Mouse (Mus musculus): ENCODE results near the gene Prdm13. TPM values are rescaled to one million over a fixed set of nuclear protein-coding genes. Genes with fewer than 3 reads are reported as not detected.

The Prdm13 gene
- 1.3 and 5.6 TPM in 2 replicates for polyA plus RNA-seq (2016; fragmentation: Nextera tagmentation; extraction: Ambion mirVana)

DNA sequence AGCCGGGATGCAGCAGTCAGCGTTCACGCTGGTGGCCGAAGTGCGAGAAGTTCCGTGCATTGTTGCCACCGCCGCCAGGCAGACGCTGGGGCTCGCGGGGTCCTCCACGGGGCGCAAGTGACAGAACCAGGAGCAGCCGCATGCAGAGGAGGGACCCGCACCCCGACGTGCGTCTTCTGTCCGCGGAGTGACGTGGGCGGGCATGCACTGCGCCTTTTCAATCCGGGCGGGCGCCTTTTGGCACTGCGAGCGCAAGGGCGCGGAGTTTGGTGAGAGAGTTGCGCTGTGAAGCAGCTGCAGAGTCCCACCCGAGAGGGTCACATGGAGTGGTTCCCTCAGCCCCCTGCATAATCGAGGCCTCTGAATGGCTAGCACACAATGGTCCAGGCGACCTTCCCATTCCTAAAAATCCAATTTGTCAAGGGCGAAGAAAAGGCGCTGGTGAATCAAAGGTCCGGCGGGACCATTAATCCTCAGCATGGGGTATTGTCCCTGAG, at the start of gene Prdm13:
TSS of gene Prdm13 (minus strand) at position 369 of the 497 bp plus-strand sequence.
- Histone ChIP-seq H3K27ac (peak within 1 kb of the TSS; percentile 74), H3K9me3 (no peaks in the 10 kb centered on the region), H3K27me3 (ENCODE audit: insufficient read depth, poor library complexity, severe bottlenecking) (peaks cover 99% of the 10 kb centered on the region), H3K4me3 (peak within 1 kb of the TSS; percentile 47), H3K4me1 (replicated peaks) (peaks cover 16% of the 10 kb centered on the region), H3K36me3 (no peaks in the 10 kb centered on the region)
- WGBS, result under 1% methylated on average over 38 of the region's 38 CpGs
- DNase-seq (ENCODE audit: low spot score), result peak; percentile 80

DNA sequence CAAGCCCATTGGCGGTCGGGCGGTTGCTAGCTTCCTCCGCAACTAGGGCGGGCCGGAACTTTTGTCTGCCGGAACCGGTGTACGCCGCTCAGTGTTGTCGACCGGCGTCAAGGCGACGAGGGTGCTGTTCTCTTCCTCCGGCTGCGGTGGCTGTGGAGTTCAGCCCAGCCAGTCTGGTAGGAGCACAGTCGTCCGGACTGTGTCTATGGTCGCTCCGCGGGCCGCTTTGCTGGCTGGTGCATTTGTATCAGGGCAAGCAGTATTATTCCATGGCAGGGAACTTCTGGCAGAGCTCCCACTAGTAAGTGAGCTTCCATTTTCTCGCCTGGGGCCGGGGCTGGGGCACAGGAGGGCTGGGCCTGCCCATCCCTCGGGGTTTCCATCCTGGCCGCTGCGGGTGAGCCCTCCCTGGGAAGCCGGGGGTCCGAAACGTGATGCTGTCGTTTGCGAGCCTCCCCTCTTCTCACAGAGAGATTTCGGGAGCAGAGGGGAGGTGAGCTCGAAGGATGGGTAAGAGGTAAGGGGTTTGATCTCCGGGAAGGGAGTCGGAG, 41.9 kb upstream of the Prdm13 start, which contains the start of gene Ccnc:
TSS of gene Ccnc (plus strand) at position 87 of the 551 bp plus-strand sequence.
- peak; percentile 94 for DNase-seq (ENCODE audit: low spot score)
- H3K4me1 ChIP-seq (replicated peaks), result peaks cover 16% of the 10 kb centered on the region
- no peaks in the 10 kb centered on the region for H3K27me3 ChIP-seq (ENCODE audit: insufficient read depth, poor library complexity, severe bottlenecking)
- H3K27ac ChIP-seq, result peak within 1 kb of the TSS; percentile 92
- peaks cover 6% of the 10 kb centered on the region for H3K36me3 ChIP-seq
- H3K9me3 ChIP-seq, result no peaks in the 10 kb centered on the region
- peak within 1 kb of the TSS; percentile 86 for H3K4me3 ChIP-seq
- WGBS, result under 1% methylated on average over 37 of the region's 37 CpGs

DNA sequence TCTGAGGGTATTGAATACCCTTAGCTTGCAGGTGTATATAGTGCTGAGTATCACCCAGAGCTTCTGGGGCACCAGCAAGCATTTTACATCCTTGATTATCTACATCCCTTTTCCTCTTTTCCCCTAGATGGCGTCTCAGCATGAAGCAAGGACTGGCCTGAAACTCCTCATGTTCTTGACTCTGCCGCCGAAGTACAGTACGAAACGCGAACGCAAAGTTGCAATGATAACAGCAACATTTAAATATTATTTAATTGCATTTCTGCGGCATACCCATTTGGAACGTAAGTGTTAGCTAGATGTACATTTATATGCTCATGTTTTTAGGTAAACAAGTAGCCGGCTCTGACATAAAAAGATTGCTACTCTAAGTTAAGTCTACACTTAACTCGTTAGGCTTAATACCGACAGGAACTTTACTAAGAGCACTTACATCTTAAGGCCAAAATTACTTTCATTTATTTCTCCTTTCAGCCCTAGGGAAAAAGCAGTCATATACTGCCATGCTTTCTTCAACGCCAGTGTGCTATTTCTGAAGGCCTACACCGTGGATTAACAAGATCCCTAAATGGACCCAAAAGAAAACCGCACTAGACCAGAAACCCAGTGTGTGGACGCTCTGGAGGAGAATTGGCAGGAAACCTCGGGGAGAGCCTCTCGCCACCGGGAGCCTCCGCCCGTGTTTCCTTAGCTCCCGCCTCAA, 41.3 kb upstream of the Prdm13 start:
- Histone ChIP-seq H3K36me3 (peaks cover 4% of the 10 kb centered on the region; the same call in 1 of the 2 replicates), H3K4me1 (replicated peaks) (peaks cover 18% of the 10 kb centered on the region), H3K27me3 (ENCODE audit: insufficient read depth, poor library complexity, severe bottlenecking) (no peaks in the 10 kb centered on the region), H3K4me3 (peak overlapping the region; percentile 86), H3K9me3 (no peaks in the 10 kb centered on the region), H3K27ac (peak overlapping the region; percentile 92)
- 1% methylated on average over 22 of the region's 22 CpGs for WGBS
- peak; percentile 36 for DNase-seq (ENCODE audit: low spot score)

DNA sequence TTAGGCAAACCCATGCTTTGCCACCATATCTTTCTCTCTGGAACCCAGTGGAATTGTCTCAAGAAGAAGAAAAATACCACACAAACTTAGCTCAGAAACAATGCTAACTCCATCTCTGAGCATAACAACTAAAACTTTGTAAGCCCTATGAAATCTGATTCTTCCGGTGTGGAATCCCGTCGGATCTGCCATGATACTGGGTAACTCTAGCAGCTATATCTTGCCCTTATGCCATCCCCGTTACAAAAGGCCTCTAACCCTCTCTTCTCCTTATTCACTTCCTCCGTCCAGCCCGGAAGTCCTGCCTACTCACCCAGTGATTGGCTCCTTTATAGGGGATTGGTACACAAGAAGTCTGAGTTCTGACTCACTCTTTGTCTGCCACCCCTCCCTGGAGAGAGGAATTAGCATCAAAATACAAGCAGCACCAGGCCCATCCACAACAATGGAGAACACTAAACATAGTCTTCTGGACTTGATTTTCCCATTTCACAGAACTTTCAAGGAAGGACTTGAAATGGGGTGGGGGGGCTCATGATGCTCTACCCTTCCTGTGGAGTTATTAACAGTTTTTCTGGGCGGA, 37.1 kb upstream of the Prdm13 start:
- peak overlapping the region; percentile 56 for H3K27ac ChIP-seq
- no peak overlapping the region for H3K4me3 ChIP-seq
- no peaks in the 10 kb centered on the region for H3K9me3 ChIP-seq
- H3K4me1 ChIP-seq (replicated peaks), result peaks cover 7% of the 10 kb centered on the region; the same call in 1 of the 2 replicates
- DNase-seq (ENCODE audit: low spot score), result peak; percentile 30
- WGBS, result 43% methylated on average over 7 of the region's 7 CpGs
- H3K27me3 ChIP-seq (ENCODE audit: insufficient read depth, poor library complexity, severe bottlenecking), result no peaks in the 10 kb centered on the region
- no peaks in the 10 kb centered on the region for H3K36me3 ChIP-seq

DNA sequence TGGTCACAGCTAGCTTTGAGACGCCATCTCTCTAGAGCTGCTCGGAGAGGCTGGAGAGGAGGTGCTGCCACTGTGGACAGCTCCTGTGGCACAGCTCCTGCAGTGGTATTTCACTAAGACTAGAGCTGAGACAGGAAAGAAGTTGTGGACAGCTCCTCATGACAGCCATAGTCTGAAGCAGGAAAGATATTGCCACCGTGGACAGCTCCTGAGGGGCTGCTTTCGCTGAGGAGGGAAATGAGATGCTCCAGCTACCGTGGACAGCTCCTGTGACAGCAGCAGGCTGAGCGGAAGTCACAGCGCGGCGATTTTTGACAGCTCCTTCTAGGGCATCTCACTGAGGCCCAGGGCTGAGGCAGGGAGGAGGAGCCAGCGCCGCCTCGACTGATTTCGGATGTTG, 26.4 kb upstream of the Prdm13 start:
- H3K4me3 ChIP-seq, result peak overlapping the region; percentile 28
- WGBS, result 8% methylated on average over 13 of the region's 13 CpGs

DNA sequence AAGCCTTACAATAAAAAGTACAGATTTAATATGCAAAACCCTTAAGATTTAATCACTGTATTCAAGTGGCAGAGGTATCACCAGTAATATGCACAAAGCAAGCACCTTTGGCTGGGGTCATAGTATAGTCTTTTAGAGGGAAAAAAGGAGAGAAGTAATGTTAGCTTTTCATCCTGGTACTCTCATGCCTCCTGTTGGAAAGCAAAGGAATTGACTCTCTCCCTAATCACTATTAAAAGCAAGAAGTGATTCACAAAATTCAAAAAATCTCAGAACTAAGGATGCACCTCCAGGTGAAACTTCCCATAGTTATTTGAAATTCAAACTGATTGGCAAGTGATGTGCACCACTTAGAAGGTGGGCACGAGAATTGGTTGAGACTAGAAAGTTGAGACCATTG, 19.3 kb upstream of the Prdm13 start:
- no peaks in the 10 kb centered on the region for H3K9me3 ChIP-seq
- no peaks in the 10 kb centered on the region for H3K27me3 ChIP-seq (ENCODE audit: insufficient read depth, poor library complexity, severe bottlenecking)
- H3K4me3 ChIP-seq, result no peak overlapping the region
- H3K4me1 ChIP-seq (replicated peaks), result no peaks in the 10 kb centered on the region
- no peaks in the 10 kb centered on the region for H3K36me3 ChIP-seq
- H3K27ac ChIP-seq, result no peak overlapping the region
- DNase-seq (ENCODE audit: low spot score), result no peak
- WGBS, result 57% methylated on average over 1 of the region's 1 CpGs

More for the DNA sequence above, 26.4 kb upstream of the Prdm13 start:
- no peaks in the 10 kb centered on the region for H3K9me3 ChIP-seq
- peak; percentile 82 for DNase-seq (ENCODE audit: low spot score)
- no peaks in the 10 kb centered on the region for H3K36me3 ChIP-seq
- no peaks in the 10 kb centered on the region for H3K27me3 ChIP-seq (ENCODE audit: insufficient read depth, poor library complexity, severe bottlenecking)
- no peak overlapping the region for H3K27ac ChIP-seq
- H3K4me1 ChIP-seq (replicated peaks), result peaks cover 7% of the 10 kb centered on the region; the same call in 1 of the 2 replicates

DNA sequence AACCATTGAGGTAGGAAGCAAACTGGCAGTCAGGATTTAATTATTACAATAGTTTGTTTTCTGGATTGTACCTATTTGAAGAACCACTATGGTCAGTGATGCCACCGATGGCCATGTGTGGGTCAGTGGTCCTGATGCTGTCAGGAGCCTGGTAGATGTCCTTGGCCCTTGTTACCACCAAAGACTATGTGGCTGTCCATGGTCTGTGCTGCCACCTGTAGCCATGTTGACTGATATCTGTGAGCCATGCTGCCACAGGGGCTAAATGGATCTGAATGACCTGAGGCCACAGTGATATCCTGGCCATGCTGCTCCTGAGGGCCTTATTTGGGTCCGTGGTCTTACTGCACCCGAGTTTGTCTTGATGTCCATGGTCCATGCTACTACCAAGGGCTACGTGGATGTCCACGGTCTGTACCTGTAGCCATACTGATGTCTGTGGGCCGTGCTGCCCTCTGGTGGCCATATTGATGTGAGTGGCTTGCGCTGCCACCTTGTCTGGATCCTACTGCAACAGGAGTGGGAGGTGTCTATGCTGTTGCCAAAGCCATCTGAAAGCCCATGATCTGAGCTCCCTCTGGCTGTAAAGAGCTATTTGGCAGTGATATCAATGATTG, 10.0 kb upstream of the Prdm13 start:
- Histone ChIP-seq H3K4me1 (replicated peaks) (no peaks in the 10 kb centered on the region), H3K27me3 (ENCODE audit: insufficient read depth, poor library complexity, severe bottlenecking) (peaks cover 52% of the 10 kb centered on the region), H3K27ac (no peak overlapping the region), H3K36me3 (no peaks in the 10 kb centered on the region), H3K9me3 (no peaks in the 10 kb centered on the region), H3K4me3 (no peak overlapping the region)
- peak; percentile 59 for DNase-seq (ENCODE audit: low spot score)
- 33% methylated on average over 7 of the region's 7 CpGs for WGBS

DNA sequence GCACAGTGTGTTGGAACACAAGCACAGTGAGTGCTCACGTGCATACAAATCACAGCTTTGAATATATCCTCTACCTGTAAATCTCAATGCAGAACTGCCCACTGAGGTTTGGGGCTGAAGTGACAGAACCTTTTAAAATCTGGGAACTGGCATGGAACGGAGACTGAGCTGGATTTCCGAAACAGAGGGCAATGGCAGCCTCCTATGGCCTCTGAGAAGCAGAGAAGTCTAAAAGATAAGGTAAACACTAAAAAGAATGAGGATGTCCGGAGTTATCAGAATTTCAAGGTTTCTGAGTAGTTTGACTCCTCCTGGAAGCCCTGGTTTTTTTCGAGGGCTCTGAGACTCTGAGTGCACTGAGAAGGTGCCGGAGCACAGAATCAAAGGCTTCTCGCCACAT, 4.5 kb upstream of the Prdm13 start:
- Histone ChIP-seq H3K4me1 (replicated peaks) (peaks cover 14% of the 10 kb centered on the region), H3K27ac (no peak overlapping the region), H3K9me3 (no peaks in the 10 kb centered on the region), H3K36me3 (no peaks in the 10 kb centered on the region), H3K4me3 (no peak overlapping the region), H3K27me3 (ENCODE audit: insufficient read depth, poor library complexity, severe bottlenecking) (peaks cover 96% of the 10 kb centered on the region)
- 7% methylated on average over 7 of the region's 7 CpGs for WGBS
- no peak for DNase-seq (ENCODE audit: low spot score)

DNA sequence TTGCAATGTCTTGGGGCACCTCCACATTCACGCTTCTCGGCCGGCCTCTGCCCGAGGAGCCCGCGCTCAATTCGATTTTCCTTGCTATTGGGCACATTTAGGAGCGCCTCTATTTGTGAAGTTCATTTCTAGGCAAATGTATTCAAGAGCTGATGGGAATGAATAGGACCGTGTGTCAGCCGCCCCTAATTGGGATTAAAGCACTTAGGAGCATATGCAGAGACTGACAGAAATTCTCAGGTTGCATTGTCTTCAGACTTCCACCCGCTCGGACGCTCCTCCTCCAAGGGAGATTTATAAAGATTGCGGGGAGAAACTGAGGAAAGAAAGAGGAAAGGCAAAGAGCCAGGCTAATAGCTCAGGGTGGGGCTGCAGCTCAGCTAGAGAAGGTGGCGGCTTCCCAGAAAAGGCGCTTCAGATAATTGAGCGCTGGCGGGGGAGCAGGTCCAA, 3.8 kb upstream of the Prdm13 start:
- H3K27me3 ChIP-seq (ENCODE audit: insufficient read depth, poor library complexity, severe bottlenecking), result peaks cover 96% of the 10 kb centered on the region
- under 1% methylated on average over 18 of the region's 18 CpGs for WGBS
- H3K9me3 ChIP-seq, result no peaks in the 10 kb centered on the region
- no peak overlapping the region for H3K27ac ChIP-seq
- DNase-seq (ENCODE audit: low spot score), result peak; percentile 70
- H3K36me3 ChIP-seq, result no peaks in the 10 kb centered on the region
- H3K4me1 ChIP-seq (replicated peaks), result peaks cover 16% of the 10 kb centered on the region
- peak overlapping the region; percentile 66; the same call in 1 of the 2 replicates for H3K4me3 ChIP-seq

DNA sequence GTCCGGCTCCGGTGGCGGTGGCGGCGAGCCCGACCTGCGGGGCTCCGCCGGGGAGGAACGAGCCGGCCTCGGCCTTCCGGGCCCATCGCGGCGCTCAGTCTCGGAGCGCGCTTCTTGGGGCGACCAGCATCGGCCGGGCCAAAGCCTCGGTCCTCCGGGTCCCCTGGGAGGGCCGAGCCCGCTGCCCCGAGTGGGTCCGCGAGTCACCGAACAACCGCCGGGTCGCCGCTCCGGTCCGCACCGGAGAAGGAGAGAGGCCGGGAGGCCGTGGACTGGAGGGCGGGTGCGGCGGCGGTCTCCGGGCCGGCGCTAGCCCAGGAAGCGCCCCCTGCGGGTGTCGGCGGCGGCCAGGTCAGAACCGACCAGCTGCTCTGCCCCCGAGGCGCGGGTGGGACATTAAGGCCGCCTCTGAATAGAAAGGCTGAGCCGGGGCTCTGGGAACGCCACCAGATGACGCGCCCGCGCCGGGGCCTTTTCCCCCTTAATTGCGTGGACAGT, 3.0 kb upstream of the Prdm13 start:
- no peaks in the 10 kb centered on the region for H3K36me3 ChIP-seq
- no peaks in the 10 kb centered on the region for H3K9me3 ChIP-seq
- peak overlapping the region; percentile 88 for H3K27ac ChIP-seq
- H3K4me1 ChIP-seq (replicated peaks), result peaks cover 16% of the 10 kb centered on the region
- peak overlapping the region; percentile 66 for H3K4me3 ChIP-seq
- under 1% methylated on average over 58 of the region's 64 CpGs for WGBS
- peaks cover 99% of the 10 kb centered on the region for H3K27me3 ChIP-seq (ENCODE audit: insufficient read depth, poor library complexity, severe bottlenecking)
- DNase-seq (ENCODE audit: low spot score), result peak; percentile 81

DNA sequence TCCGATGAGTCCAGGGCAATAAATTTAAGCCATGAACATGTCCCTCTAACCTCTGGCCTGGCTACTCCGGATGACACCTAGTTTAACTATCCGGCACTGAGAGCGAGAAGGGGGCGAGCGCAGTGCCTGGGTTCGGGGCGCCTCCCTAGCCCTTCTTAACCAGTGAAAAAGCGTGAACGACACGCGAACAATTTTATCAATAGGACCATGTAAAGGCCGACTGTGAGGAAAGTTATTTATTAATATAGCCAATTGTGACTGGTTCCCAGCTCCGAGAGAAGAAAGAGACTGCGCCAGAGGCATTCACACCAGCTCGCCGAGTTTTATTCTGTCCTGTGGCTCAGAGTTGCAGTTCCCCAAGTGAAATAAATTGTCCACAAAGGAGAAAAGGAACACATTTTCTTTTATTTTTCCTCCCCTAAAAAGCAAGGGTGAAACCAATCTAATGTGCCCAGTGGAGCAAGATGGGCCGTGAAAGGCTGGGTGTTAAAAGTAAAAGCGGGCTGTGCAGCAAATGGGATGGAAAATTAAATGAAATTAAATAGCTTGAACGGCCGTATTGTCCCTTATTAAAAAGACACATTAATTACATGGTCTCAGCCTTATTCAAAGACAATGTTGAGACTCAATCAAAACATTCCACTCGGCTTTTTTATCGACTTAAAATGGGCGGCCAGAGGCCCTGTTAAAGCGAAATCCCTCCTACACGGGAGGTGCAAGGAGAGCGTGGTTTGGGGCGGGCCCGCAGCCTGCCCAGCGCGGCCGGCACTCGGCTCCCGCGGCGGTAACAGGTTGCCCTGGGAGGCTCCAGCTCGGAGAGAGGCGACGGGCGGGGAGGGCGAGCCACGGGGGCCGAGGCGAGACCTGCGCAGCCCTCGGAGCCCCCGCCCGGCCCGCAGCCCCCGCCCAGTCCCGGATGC, 2.3 kb upstream of the Prdm13 start:
- peaks cover 16% of the 10 kb centered on the region for H3K4me1 ChIP-seq (replicated peaks)
- no peaks in the 10 kb centered on the region for H3K9me3 ChIP-seq
- peak; percentile 70 for DNase-seq (ENCODE audit: low spot score)
- WGBS, result 1% methylated on average over 51 of the region's 51 CpGs
- H3K27me3 ChIP-seq (ENCODE audit: insufficient read depth, poor library complexity, severe bottlenecking), result peaks cover 99% of the 10 kb centered on the region
- H3K4me3 ChIP-seq, result peak overlapping the region; percentile 66
- H3K36me3 ChIP-seq, result no peaks in the 10 kb centered on the region
- peak overlapping the region; percentile 88 for H3K27ac ChIP-seq

DNA sequence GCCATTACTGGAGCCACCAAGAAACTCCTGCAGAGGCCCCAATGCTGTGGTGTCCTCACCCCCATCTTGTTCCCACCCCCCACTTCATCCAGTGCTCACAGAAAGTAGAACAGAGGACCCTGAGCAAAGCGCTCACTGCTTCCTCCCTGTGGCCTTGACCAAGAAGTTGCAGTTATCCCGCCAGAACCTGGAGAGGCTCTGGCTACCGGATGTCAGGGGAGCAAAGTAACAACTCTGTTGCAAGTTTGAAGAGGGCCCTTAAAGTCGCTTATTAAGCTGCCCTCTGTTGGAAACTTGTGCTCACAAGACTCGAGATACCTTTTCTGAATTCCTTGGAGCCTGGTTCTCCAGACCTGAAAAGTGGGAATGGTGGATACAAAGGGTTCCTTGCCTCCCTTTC, 1.2 kb upstream of the Prdm13 start:
- Histone ChIP-seq H3K27me3 (ENCODE audit: insufficient read depth, poor library complexity, severe bottlenecking) (peaks cover 99% of the 10 kb centered on the region), H3K27ac (no peak overlapping the region), H3K4me3 (no peak overlapping the region), H3K4me1 (replicated peaks) (peaks cover 16% of the 10 kb centered on the region), H3K9me3 (no peaks in the 10 kb centered on the region), H3K36me3 (no peaks in the 10 kb centered on the region)
- peak; percentile 66 for DNase-seq (ENCODE audit: low spot score)
- WGBS, result under 1% methylated on average over 5 of the region's 5 CpGs

Measured in hindbrain, embryonic 10.5 days (tissue).